Mouse (Mus musculus) heart, embryonic 14.5 days (tissue): Measurements from ENCODE around the gene Cyp1b1. TPM values are rescaled to one million over a fixed set of nuclear protein-coding genes. Genes with fewer than 3 reads are reported as not detected.

Experiments
- ATAC-seq: fragments of 200-750 bp; cut with Nextera tagmentation; 2 replicates; pipeline ENCODE4 v1.8.0; 2017; ENCODE audit warnings: low read depth, moderate TSS enrichment; ENCODE audit not compliant: insufficient number of reproducible peaks, insufficient read depth, low FRiP score
- H3K27ac ChIP-seq, 2 experiments: fragments of 200-500 bp in 1 of 2; fragments of 300-500 bp in 1 of 2; sonication (generic) in 1 of 2; replicated peaks in 1 of 2; 2 replicates each; pipeline ENCODE4 v1.5.1; 2012 to 2014; ENCODE audit warnings: low read depth in 2 of 2, low read length in 2 of 2, control low read depth in 1 of 2, mild to moderate bottlenecking in 1 of 2, mixed read lengths in 1 of 2; ENCODE audit not compliant: control insufficient read depth in 1 of 2, insufficient read depth in 1 of 2
- H3K27me3 ChIP-seq: fragments of 300-500 bp; sonication (generic); 2 replicates; pipeline ENCODE4 v1.6.1; 2014; ENCODE audit warnings: mild to moderate bottlenecking, low read length, control low read depth; ENCODE audit not compliant: control insufficient read depth, insufficient read depth
- H3K36me3 ChIP-seq: fragments of 300-500 bp; sonication (generic); 2 replicates; pipeline ENCODE4 v1.6.1; 2014; ENCODE audit warnings: mild to moderate bottlenecking, control low read depth, low read length, mixed read lengths; ENCODE audit not compliant: control insufficient read depth, insufficient read depth
- H3K4me1 ChIP-seq, 2 experiments: fragments of 200-500 bp in 1 of 2; fragments of 300-500 bp in 1 of 2; sonication (generic) in 1 of 2; 2 replicates each; pipeline ENCODE4 v1.6.1; 2012 to 2014; ENCODE audit warnings: low read length in 2 of 2, control low read depth in 1 of 2, mixed read lengths in 1 of 2; ENCODE audit not compliant: control insufficient read depth in 2 of 2, insufficient read depth in 2 of 2
- H3K4me2 ChIP-seq: fragments of 300-500 bp; sonication (generic); 2 replicates; pipeline ENCODE4 v1.6.1; 2014; ENCODE audit warnings: mild to moderate bottlenecking, low read length
- H3K4me3 ChIP-seq, 2 experiments: fragments of 200-500 bp in 1 of 2; fragments of 300-500 bp in 1 of 2; sonication (generic) in 1 of 2; 2 replicates each; pipeline ENCODE4 v1.5.1; 2012 to 2014; ENCODE audit warnings: low read length in 2 of 2, mild to moderate bottlenecking in 2 of 2, control low read depth in 1 of 2, low read depth in 1 of 2, moderate library complexity in 1 of 2; ENCODE audit not compliant: control insufficient read depth in 1 of 2, insufficient read depth in 1 of 2
- H3K9ac ChIP-seq: fragments of 300-500 bp; sonication (generic); 2 replicates; pipeline ENCODE4 v1.6.1; 2014; ENCODE audit warnings: mild to moderate bottlenecking, low read length
- H3K9me3 ChIP-seq: fragments of 300-500 bp; sonication (generic); 2 replicates; pipeline ENCODE4 v1.6.1; 2016; ENCODE audit warnings: low read length, control low read depth; ENCODE audit not compliant: control insufficient read depth
- WGBS: fragments of 180-500 bp; shearing (Covaris S2); extraction: QIAGEN DNeasy Blood & Tissue Kit; methylation state at CpG from one replicate; pipeline ENCODE4 v1.1.7; 2014; 5-methylcytosine and 5-hydroxymethylcytosine counted together
- polyA plus RNA-seq: library from polyadenylated mRNA; unstranded; fragments of >200 nt; fragmentation: Nextera tagmentation; extraction: Ambion mirVana; gene quantifications from 2 replicates; pipeline ENCODE4 v1.2.1, GENCODE M21; 2014

The Cyp1b1 gene
- polyA plus RNA-seq, 1 experiment from 2014 or later = 1.1 TPM

DNA sequence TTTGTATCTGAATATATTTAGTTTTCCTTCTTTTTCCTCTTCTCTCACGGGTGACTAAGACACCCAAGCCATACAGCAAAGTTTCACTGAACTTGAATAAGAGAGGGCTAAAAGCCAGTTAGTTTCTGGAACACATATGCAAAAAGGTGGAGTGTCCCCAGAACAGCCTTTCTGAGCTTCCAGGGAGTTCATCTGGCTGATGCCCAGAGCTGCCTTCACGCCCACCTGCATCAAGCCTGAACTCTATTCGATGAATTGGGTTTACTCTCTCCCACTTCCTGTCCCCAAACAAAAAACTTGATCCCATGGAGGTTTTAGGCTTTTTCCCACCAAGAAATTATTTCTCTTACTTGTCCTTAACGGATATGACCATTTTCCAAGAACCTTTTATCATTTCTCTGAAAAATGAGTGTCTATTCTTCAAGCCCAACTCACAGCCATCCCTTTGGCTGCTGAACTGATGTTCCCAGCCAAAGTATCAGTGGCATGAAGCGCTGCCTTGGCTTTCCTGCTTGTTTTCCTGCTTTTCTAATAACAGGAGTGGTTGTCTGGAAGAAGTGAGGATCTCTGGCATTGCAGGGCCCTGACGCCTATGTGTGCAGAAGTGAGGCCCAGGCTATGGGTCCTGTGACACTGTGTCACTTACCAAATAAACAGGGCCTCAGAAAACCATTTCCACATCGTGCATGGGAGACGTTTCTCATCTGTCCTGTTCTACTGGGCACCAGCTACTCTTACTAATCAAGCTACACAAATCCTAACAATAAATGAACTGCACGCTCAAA is 9.0 kb downstream of the Cyp1b1 start:
- ATAC-seq = no peak
- 71% methylated on average over 9 of the region's 9 CpGs for WGBS
- H3K4me2 ChIP-seq = no peak overlapping the region

DNA sequence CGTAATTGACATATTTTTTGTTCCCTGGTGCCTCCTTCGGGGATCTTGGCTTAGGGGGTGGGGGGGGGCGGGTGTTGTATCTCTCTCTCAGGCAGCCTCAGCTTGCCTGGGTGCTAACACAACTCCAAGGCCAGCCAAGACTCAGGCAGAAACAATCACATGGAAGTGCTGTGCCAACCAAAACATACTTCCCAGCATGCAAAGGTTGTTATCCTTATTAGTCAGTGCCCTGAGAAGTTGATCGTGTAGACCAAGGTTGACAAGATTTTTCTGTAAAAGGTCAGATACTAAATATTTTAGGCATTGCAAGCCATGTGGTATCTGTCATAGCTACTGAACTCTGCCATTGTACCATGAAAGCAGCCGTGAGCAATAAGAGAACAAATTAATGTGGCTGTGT is 14.0 kb downstream of the Cyp1b1 start:
- Histone ChIP-seq H3K4me1 (no peaks in the 10 kb centered on the region), H3K9ac (no peak overlapping the region), H3K36me3 (no peaks in the 10 kb centered on the region), H3K4me3 (no peak overlapping the region), H3K27me3 (no peaks in the 10 kb centered on the region), H3K4me2 (no peak overlapping the region), H3K9me3 (no peaks in the 10 kb centered on the region), H3K27ac (no peak overlapping the region)
- WGBS = 75% methylated on average over 5 of the region's 5 CpGs
- no peak for ATAC-seq

More for the DNA sequence above, 9.0 kb downstream of the Cyp1b1 start:
- H3K36me3 ChIP-seq = no peaks in the 10 kb centered on the region
- H3K9me3 ChIP-seq = no peaks in the 10 kb centered on the region
- no peak overlapping the region for H3K27ac ChIP-seq
- peaks cover 9% of the 10 kb centered on the region for H3K27me3 ChIP-seq
- H3K4me3 ChIP-seq = no peak overlapping the region
- H3K9ac ChIP-seq = no peak overlapping the region
- 0 out of 4 replicates have a peak, but pooled peaks cover 0 to 4% of the 10 kb centered on the region in 2 experiments for H3K4me1 ChIP-seq

DNA sequence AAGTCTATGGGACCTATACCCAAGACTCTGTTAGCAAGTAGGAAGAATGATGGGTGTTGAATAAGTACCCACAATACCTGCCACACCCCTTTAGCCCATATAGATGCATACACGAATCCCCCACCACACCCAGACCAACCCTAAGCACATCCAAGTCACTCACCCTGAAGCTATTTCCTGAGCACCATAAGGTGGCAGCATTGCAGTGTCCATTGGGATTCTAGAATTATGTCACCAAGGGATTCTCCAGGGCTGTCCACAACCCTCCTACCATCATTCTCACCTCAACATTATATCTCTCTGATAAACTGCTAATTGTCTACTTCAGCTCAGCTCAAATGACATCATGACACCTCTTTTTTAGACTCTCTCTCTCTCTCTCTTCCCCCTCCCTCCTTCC is 15.7 kb downstream of the Cyp1b1 start:
- Histone ChIP-seq H3K36me3 (no peaks in the 10 kb centered on the region), H3K4me2 (no peak overlapping the region), H3K4me3 (no peak overlapping the region), H3K27ac (no peak overlapping the region), H3K4me1 (no peaks in the 10 kb centered on the region), H3K9me3 (no peaks in the 10 kb centered on the region), H3K27me3 (no peaks in the 10 kb centered on the region), H3K9ac (no peak overlapping the region)
- WGBS = 38% methylated on average over 1 of the region's 1 CpGs
- no peak for ATAC-seq

DNA sequence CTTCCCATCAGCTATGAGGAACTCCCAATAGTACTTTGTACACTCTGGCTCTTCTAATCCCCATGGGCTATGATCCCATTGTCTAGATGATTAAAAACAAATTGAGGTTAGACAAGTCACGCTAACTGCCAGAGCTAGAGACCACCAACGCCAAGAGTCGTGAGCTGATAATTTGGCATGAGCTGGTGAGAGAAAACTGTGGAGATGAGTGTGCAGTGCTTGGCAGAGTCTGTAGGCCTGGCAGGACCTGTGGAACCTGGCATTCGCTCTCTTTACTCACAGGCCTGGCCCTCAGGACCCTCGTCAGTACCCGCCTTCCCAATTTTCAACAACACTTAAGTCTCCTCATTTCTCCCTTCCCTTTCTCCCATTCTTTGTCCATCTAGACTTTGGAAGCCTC is 19.3 kb downstream of the Cyp1b1 start:
- no peaks in the 10 kb centered on the region for H3K36me3 ChIP-seq
- H3K9ac ChIP-seq = no peak overlapping the region
- no peak for ATAC-seq
- WGBS = 84% methylated on average over 6 of the region's 6 CpGs
- no peak overlapping the region for H3K4me2 ChIP-seq
- H3K4me3 ChIP-seq = no peak overlapping the region
- peaks cover 0 to 2% of the 10 kb centered on the region in 2 experiments; a peak in 2 of 4 replicates for H3K4me1 ChIP-seq
- H3K9me3 ChIP-seq = no peaks in the 10 kb centered on the region
- no peak overlapping the region for H3K27ac ChIP-seq
- H3K27me3 ChIP-seq = no peaks in the 10 kb centered on the region

DNA sequence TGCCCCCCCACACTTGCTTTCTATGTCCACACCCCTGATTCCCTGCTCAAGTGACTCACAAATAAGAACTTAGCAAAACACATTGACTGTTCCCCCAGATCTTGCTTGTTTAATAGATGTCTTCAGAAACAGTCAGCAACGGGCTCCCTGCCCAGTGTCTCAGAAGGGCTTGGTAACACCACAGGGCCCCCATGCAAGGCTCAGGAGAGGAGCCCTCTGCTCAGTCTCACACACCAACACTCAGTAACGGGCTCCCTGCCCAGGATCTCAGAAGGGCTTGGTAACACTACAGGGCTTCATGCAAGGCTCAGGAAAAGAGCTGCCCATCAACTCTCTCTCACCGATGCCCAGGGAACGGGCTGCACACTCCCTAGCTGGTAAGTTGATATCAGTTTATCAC is 19.8 kb downstream of the Cyp1b1 start:
- WGBS = 69% methylated on average over 4 of the region's 4 CpGs
- Histone ChIP-seq H3K4me3 (no peak overlapping the region), H3K36me3 (no peaks in the 10 kb centered on the region), H3K9ac (no peak overlapping the region), H3K4me1 (peaks cover 0 to 2% of the 10 kb centered on the region in 2 experiments; a peak in 2 of 4 replicates), H3K27me3 (no peaks in the 10 kb centered on the region), H3K9me3 (no peaks in the 10 kb centered on the region), H3K27ac (no peak overlapping the region), H3K4me2 (no peak overlapping the region)
- no peak for ATAC-seq

DNA sequence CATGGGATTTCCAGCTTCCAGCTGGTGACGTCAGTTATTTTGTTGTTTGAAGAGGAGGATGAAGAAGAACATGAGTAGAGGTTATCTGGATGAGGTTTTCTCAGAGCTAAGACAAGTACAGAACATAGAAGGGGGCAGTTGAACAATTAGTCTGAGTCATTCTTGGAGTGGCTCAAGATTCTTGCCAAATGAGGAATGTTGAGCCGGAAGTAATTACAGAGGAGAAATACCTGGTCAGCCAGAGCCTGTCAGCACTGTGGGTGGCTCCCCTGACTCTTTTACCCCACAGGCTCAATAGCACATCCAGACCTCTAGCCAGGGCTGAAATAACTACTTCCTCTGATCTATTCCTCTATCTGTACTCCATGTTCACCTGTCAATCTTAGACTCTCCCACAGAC is 44.0 kb downstream of the Cyp1b1 start:
- Histone ChIP-seq H3K27me3 (no peaks in the 10 kb centered on the region), H3K27ac (no peak overlapping the region)

DNA sequence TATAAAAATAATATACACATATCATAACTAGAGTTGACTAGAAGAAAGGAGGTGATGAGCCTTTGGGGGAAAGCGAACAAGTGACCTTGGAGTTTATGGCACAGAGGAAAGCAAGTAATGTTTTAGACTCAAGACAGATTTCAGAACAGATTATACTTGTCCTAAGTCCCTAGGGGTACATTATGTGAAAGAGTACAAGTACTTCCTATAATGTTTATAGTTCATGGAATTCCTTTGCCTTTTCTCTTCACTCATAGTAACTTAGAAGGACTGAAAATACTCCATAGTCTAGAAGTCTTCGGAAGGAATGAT is 50.8 kb downstream of the Cyp1b1 start:
- no peaks in the 10 kb centered on the region for H3K4me1 ChIP-seq
- H3K4me3 ChIP-seq = no peak overlapping the region
- H3K27ac ChIP-seq = no peak overlapping the region
- no peak overlapping the region for H3K4me2 ChIP-seq
- WGBS = 90% methylated on average over 2 of the region's 2 CpGs
- H3K27me3 ChIP-seq = no peaks in the 10 kb centered on the region
- no peaks in the 10 kb centered on the region for H3K36me3 ChIP-seq
- no peak overlapping the region for H3K9ac ChIP-seq
- no peaks in the 10 kb centered on the region for H3K9me3 ChIP-seq
- ATAC-seq = no peak

More for the DNA sequence above, 44.0 kb downstream of the Cyp1b1 start:
- no peak for ATAC-seq
- Histone ChIP-seq H3K9ac (no peak overlapping the region), H3K4me1 (no peaks in the 10 kb centered on the region), H3K9me3 (no peaks in the 10 kb centered on the region), H3K36me3 (peaks cover 10% of the 10 kb centered on the region; the same call in 1 of the 2 replicates), H3K4me2 (no peak overlapping the region), H3K4me3 (no peak overlapping the region)
- WGBS = 46% methylated on average over 2 of the region's 2 CpGs
